Mouse (Mus musculus): Measurements from ENCODE around the gene Gm10486.
"Not testable (repeated sequence)": the region's sequence is repeated elsewhere in the genome, so short reads cannot be mapped to it uniquely, and the experiment has no call there.

Gene Gm10486

GRCm38 (mm10) chrX:35067084-35067483 is at the start of gene Gm10486:
Gene Gm10486 (plus strand): TSS chrX:35067384.
- DNase-seq (ENCODE audit: extremely low spot score, low spot score), result not testable (repeated sequence)
